Mouse (Mus musculus): ENCODE measurements around the gene Nol4l. TPM values are rescaled to one million over a fixed set of nuclear protein-coding genes. Genes with fewer than 3 reads are reported as not detected.

Nol4l gene
- polyA plus RNA-seq, 1 experiment, result 24.3 TPM

DNA sequence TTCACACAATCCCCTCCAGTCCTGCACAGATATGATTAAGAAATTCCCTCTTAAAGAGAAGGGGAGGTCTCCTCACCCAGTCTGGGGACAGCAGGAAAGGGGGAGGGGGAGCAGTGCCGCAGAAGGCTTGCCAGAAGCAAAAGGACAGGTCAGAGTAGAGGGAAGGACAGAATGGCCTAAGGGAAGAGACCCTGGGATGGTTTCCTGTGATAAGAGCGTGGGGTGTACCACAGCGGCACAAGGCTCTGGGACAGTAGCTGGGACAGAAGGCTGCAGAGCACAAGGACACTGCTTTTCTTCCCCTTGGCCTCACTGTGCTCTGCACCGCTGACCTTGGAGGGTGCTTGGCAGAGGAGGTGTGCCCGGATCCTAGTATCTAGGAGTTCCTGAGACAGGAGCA lies 31.8 kb upstream of the Nol4l start:
- Histone ChIP-seq H3K4me3 (replicated peaks; ENCODE audit: insufficient read depth, low read depth, low read length) (no peak overlapping the region), H3K27ac (ENCODE audit: insufficient read depth, low read length) (no peak overlapping the region), H3K27me3 (ENCODE audit: control insufficient read depth, insufficient read depth, low read length) (no peaks in the 10 kb centered on the region), H3K4me1 (ENCODE audit: control insufficient read depth, insufficient read depth, low read length) (peaks cover 14% of the 10 kb centered on the region)
- WGBS, result 55% methylated on average over 5 of the region's 5 CpGs
- no peak for TF ChIP-seq CTCF (IDR thresholded peaks at IDR 0.05; ENCODE audit: borderline replicate concordance, insufficient read depth, low read depth, low read length)
- TF ChIP-seq POLR2A (IDR thresholded peaks at IDR 0.05; ENCODE audit: borderline replicate concordance, insufficient read depth, low read length), result no peak
- no peak for DNase-seq

DNA sequence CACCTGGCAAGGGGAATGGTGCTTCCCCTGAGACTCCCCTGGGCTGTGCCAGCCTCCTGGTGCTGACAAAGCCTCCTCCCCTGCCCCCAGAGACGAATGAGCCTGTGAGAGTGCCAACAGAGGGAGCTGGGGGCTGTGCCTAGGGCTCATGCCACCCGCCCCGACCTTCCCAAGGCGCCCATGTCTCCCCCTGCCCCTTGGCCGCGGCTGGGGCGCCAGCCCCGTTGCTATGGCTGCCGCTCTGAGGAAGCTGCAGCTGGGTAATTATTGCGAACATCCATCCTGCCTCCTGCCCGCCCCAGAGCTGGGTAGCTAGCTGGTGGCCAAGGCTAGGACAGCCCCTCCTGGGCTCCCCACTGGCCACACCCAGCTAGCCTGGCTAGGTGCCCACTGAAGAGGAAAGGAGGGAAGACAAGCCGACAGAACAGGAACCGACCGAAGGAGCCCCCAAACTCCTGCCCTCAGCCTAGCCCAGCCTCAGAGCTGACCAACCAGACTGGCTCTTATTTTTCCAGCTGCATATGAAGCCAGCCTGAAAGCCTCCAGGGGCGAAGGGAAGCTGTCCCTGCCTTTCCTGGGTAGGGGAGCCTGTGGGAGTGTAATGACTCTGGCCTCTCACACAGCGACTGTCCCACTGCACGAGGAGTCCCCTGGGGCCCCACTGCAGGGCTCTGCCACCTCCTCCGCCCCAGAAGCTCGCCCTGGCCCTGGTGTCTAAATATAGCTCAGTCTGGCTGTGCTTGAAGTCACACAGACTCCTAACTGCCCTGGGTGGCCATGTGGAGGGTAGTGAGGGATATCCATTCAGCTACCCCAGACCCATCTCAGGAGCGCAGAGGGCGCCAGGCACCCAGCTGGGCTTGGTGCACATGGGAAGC lies 31.1 kb upstream of the Nol4l start:
- no peak for TF ChIP-seq CTCF (IDR thresholded peaks at IDR 0.05; ENCODE audit: borderline replicate concordance, insufficient read depth, low read depth, low read length)
- TF ChIP-seq POLR2A (IDR thresholded peaks at IDR 0.05; ENCODE audit: borderline replicate concordance, insufficient read depth, low read length), result no peak
- Histone ChIP-seq H3K4me3 (replicated peaks; ENCODE audit: insufficient read depth, low read depth, low read length) (no peak overlapping the region), H3K27me3 (ENCODE audit: control insufficient read depth, insufficient read depth, low read length) (no peaks in the 10 kb centered on the region), H3K4me1 (ENCODE audit: control insufficient read depth, insufficient read depth, low read length) (peaks cover 21% of the 10 kb centered on the region), H3K27ac (ENCODE audit: insufficient read depth, low read length) (no peak overlapping the region)
- 13% methylated on average over 21 of the region's 21 CpGs for WGBS
- no peak for DNase-seq

- no peak overlapping the region for H3K27ac ChIP-seq (ENCODE audit: insufficient read depth, low read length)
- H3K27me3 ChIP-seq (ENCODE audit: control insufficient read depth, insufficient read depth, low read length), result no peaks in the 10 kb centered on the region
- DNase-seq, result no peak
- TF ChIP-seq POLR2A (IDR thresholded peaks at IDR 0.05; ENCODE audit: borderline replicate concordance, insufficient read depth, low read length) (no peak), CTCF (IDR thresholded peaks at IDR 0.05; ENCODE audit: borderline replicate concordance, insufficient read depth, low read depth, low read length) (no peak)
- WGBS, result 64% methylated on average over 8 of the region's 8 CpGs
- peaks cover 21% of the 10 kb centered on the region for H3K4me1 ChIP-seq (ENCODE audit: control insufficient read depth, insufficient read depth, low read length)
- H3K4me3 ChIP-seq (replicated peaks; ENCODE audit: insufficient read depth, low read depth, low read length), result no peak overlapping the region
Measured at GRCm38 (mm10) chr2:153559613-153560152, 29.9 kb upstream of the Nol4l start.

- Histone ChIP-seq H3K27ac (ENCODE audit: insufficient read depth, low read length) (no peak overlapping the region), H3K27me3 (ENCODE audit: control insufficient read depth, insufficient read depth, low read length) (no peaks in the 10 kb centered on the region), H3K4me3 (replicated peaks; ENCODE audit: insufficient read depth, low read depth, low read length) (no peak overlapping the region), H3K4me1 (ENCODE audit: control insufficient read depth, insufficient read depth, low read length) (peaks cover 21% of the 10 kb centered on the region)
- TF ChIP-seq POLR2A (IDR thresholded peaks at IDR 0.05; ENCODE audit: borderline replicate concordance, insufficient read depth, low read length) (no peak), CTCF (IDR thresholded peaks at IDR 0.05; ENCODE audit: borderline replicate concordance, insufficient read depth, low read depth, low read length) (no peak)
- 94% methylated on average over 6 of the region's 6 CpGs for WGBS
- DNase-seq, result no peak
Measured at GRCm38 (mm10) chr2:153558464-153558863, 28.7 kb upstream of the Nol4l start.

- H3K4me3 ChIP-seq (replicated peaks; ENCODE audit: insufficient read depth, low read depth, low read length), result no peak overlapping the region
- no peak overlapping the region for H3K27ac ChIP-seq (ENCODE audit: insufficient read depth, low read length)
- TF ChIP-seq POLR2A (IDR thresholded peaks at IDR 0.05; ENCODE audit: borderline replicate concordance, insufficient read depth, low read length), result no peak
- no peak for TF ChIP-seq CTCF (IDR thresholded peaks at IDR 0.05; ENCODE audit: borderline replicate concordance, insufficient read depth, low read depth, low read length)
- 96% methylated on average over 4 of the region's 4 CpGs for WGBS
- peaks cover 21% of the 10 kb centered on the region for H3K4me1 ChIP-seq (ENCODE audit: control insufficient read depth, insufficient read depth, low read length)
- no peak for DNase-seq
- H3K27me3 ChIP-seq (ENCODE audit: control insufficient read depth, insufficient read depth, low read length), result no peaks in the 10 kb centered on the region
Measured at GRCm38 (mm10) chr2:153557259-153557658, 27.5 kb upstream of the Nol4l start.

GRCm38 (mm10) chr2:153556208-153556607 lies 26.4 kb upstream of the Nol4l start:
- Histone ChIP-seq H3K4me1 (ENCODE audit: control insufficient read depth, insufficient read depth, low read length) (peaks cover 16% of the 10 kb centered on the region), H3K27me3 (ENCODE audit: control insufficient read depth, insufficient read depth, low read length) (no peaks in the 10 kb centered on the region), H3K4me3 (replicated peaks; ENCODE audit: insufficient read depth, low read depth, low read length) (no peak overlapping the region), H3K27ac (ENCODE audit: insufficient read depth, low read length) (no peak overlapping the region)
- TF ChIP-seq CTCF (IDR thresholded peaks at IDR 0.05; ENCODE audit: borderline replicate concordance, insufficient read depth, low read depth, low read length), result no peak
- no peak for TF ChIP-seq POLR2A (IDR thresholded peaks at IDR 0.05; ENCODE audit: borderline replicate concordance, insufficient read depth, low read length)
- DNase-seq, result peak in 1 of 2 experiments; percentile 36
- WGBS, result 9% methylated on average over 9 of the region's 9 CpGs

DNA sequence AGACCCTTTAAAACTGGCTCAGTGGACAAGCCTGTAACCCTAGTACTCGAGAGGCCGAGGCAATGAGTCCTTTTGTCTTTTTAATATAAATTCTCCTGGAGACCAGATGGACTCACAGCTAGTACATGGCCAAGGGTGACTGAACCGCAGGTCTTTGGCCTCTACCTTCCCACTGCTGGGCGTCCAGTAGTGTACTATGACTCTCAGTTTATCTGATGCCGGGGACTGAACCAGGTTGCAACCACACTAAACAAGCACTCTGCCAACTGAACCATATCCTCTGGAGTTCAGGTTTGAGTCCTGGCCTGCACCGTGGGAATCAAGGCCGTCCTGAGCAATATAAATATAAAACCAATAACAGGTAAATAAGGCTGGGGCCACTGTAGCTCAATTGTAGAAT lies 24.8 kb upstream of the Nol4l start:
- Histone ChIP-seq H3K4me1 (ENCODE audit: control insufficient read depth, insufficient read depth, low read length) (peaks cover 7% of the 10 kb centered on the region), H3K27me3 (ENCODE audit: control insufficient read depth, insufficient read depth, low read length) (no peaks in the 10 kb centered on the region), H3K27ac (ENCODE audit: insufficient read depth, low read length) (no peak overlapping the region), H3K4me3 (replicated peaks; ENCODE audit: insufficient read depth, low read depth, low read length) (no peak overlapping the region)
- no peak for DNase-seq
- 43% methylated on average over 7 of the region's 7 CpGs for WGBS
- TF ChIP-seq POLR2A (IDR thresholded peaks at IDR 0.05; ENCODE audit: borderline replicate concordance, insufficient read depth, low read length) (no peak), CTCF (IDR thresholded peaks at IDR 0.05; ENCODE audit: borderline replicate concordance, insufficient read depth, low read depth, low read length) (no peak)

DNA sequence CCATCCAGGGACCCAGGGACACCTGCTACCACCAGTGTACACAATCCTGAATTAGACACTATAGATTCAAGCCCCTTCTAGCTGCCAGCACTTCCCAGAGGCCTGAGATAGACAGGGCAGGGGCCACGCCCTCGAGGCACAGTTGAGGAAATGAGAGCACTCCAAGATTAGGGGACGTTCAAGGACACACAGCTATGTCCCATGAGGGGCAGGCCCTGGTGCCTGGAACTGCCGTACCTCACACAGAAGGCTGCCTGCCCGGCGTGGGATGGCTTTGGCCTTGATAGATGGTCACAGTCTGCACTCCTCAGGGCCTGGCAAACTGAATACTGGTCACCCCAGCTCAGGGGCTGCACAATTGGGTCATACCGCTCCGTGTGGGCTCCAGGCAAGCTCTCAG lies 19.7 kb upstream of the Nol4l start:
- Histone ChIP-seq H3K4me1 (ENCODE audit: control insufficient read depth, insufficient read depth, low read length) (peaks cover 8% of the 10 kb centered on the region), H3K27me3 (ENCODE audit: control insufficient read depth, insufficient read depth, low read length) (no peaks in the 10 kb centered on the region), H3K27ac (ENCODE audit: insufficient read depth, low read length) (no peak overlapping the region), H3K4me3 (replicated peaks; ENCODE audit: insufficient read depth, low read depth, low read length) (no peak overlapping the region)
- TF ChIP-seq CTCF (IDR thresholded peaks at IDR 0.05; ENCODE audit: borderline replicate concordance, insufficient read depth, low read depth, low read length) (no peak), POLR2A (IDR thresholded peaks at IDR 0.05; ENCODE audit: borderline replicate concordance, insufficient read depth, low read length) (no peak)
- WGBS, result 59% methylated on average over 8 of the region's 8 CpGs
- no peak for DNase-seq

Measured in cerebellum, adult 2 months (tissue).